Mouse (Mus musculus) forebrain, embryonic 13.5 days (tissue): ENCODE results near the gene Tpte. TPM values are rescaled to one million over a fixed set of nuclear protein-coding genes. Genes with fewer than 3 reads are reported as not detected.

ENCODE experiments used
- ATAC-seq: fragments of 200-750 bp; cut with Nextera tagmentation; 2 replicates; pipeline ENCODE4 v1.8.0; 2017
- H3K27ac ChIP-seq: fragments of 300-500 bp; sonication (generic); 2 replicates; pipeline ENCODE4 v1.5.1; 2015; ENCODE audit warnings: inconsistent platforms, mild to moderate bottlenecking, moderate library complexity
- H3K27me3 ChIP-seq: fragments of 300-500 bp; sonication (generic); 2 replicates; pipeline ENCODE4 v1.6.1; 2015; ENCODE audit warnings: mild to moderate bottlenecking, inconsistent platforms
- H3K36me3 ChIP-seq: fragments of 300-500 bp; sonication (generic); 2 replicates; pipeline ENCODE4 v1.6.1; 2015; ENCODE audit warnings: mild to moderate bottlenecking, inconsistent platforms; ENCODE audit not compliant: poor library complexity, severe bottlenecking
- H3K4me1 ChIP-seq: fragments of 300-500 bp; sonication (generic); 2 replicates; pipeline ENCODE4 v1.6.1; 2015; ENCODE audit warnings: inconsistent platforms
- H3K4me2 ChIP-seq: fragments of 300-500 bp; sonication (generic); 2 replicates; pipeline ENCODE4 v1.6.1; 2015; ENCODE audit warnings: inconsistent platforms, mild to moderate bottlenecking, moderate library complexity
- H3K4me3 ChIP-seq: fragments of 300-500 bp; sonication (generic); 2 replicates; pipeline ENCODE4 v1.5.1; 2015; ENCODE audit warnings: mild to moderate bottlenecking, inconsistent platforms
- H3K9ac ChIP-seq: fragments of 300-500 bp; sonication (generic); 2 replicates; pipeline ENCODE4 v1.6.1; 2015; ENCODE audit warnings: mild to moderate bottlenecking, inconsistent platforms
- H3K9me3 ChIP-seq: fragments of 300-500 bp; sonication (generic); replicated peaks from 2 replicates; pipeline ENCODE4 v1.6.1; 2016; ENCODE audit warnings: inconsistent platforms
- WGBS: fragments of 180-500 bp; shearing (Covaris S2); methylation state at CpG from one replicate; pipeline ENCODE4 v1.1.7; 2015; 5-methylcytosine and 5-hydroxymethylcytosine counted together
- polyA plus RNA-seq: library from polyadenylated mRNA; unstranded; fragments of >200 nt; fragmentation: Nextera tagmentation; extraction: Ambion mirVana; gene quantifications from 2 replicates; pipeline ENCODE4 v1.2.1, GENCODE M21; 2015

The Tpte gene
- polyA plus RNA-seq, 1 experiment from 2014 or later = not detected

DNA sequence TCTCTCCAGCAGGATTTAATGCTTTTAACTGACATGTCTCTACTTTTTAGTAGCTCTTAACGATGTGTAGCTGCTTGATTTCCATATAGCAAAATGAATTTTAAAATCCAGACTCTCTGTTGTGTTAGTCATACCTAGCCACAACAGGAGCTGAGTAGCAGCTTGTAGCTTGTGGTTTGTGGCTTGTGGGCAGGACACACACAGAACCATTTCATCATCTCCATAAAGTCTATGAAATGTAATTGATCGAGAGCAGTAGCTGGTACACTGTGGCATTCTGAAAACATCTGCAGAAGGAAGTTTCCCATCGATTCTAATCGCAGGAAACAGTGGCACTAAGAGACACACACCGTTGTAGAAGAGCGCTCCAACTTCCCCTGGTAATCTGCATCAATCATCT lies 122.5 kb downstream of the Tpte start:
- H3K9me3 ChIP-seq = no peaks in the 10 kb centered on the region
- no peak overlapping the region for H3K9ac ChIP-seq
- no peaks in the 10 kb centered on the region for H3K27me3 ChIP-seq
- no peak for ATAC-seq
- no peak overlapping the region for H3K4me2 ChIP-seq
- H3K36me3 ChIP-seq = no peaks in the 10 kb centered on the region
- WGBS = 79% methylated on average over 6 of the region's 6 CpGs
- H3K27ac ChIP-seq = no peak overlapping the region
- H3K4me3 ChIP-seq = no peak overlapping the region
- H3K4me1 ChIP-seq = 0 out of 2 replicates have a peak, but pooled peaks cover 3% of the 10 kb centered on the region

GRCm38 (mm10) chr8:22410688-22411281 lies 127.5 kb downstream of the Tpte start:
- no peaks in the 10 kb centered on the region for H3K9me3 ChIP-seq
- no peaks in the 10 kb centered on the region for H3K27me3 ChIP-seq
- H3K4me1 ChIP-seq = peaks cover 14% of the 10 kb centered on the region
- 18% methylated on average over 16 of the region's 16 CpGs for WGBS
- H3K36me3 ChIP-seq = peaks cover 4% of the 10 kb centered on the region; the same call in 1 of the 2 replicates
- H3K4me2 ChIP-seq = peak overlapping the region; percentile 85
- H3K27ac ChIP-seq = peak overlapping the region; percentile 16; the same call in 1 of the 2 replicates
- peak overlapping the region; percentile 77 for H3K4me3 ChIP-seq
- peak overlapping the region; percentile 91 for H3K9ac ChIP-seq
- ATAC-seq = peak; percentile 39; the same call in 1 of the 2 replicates

DNA sequence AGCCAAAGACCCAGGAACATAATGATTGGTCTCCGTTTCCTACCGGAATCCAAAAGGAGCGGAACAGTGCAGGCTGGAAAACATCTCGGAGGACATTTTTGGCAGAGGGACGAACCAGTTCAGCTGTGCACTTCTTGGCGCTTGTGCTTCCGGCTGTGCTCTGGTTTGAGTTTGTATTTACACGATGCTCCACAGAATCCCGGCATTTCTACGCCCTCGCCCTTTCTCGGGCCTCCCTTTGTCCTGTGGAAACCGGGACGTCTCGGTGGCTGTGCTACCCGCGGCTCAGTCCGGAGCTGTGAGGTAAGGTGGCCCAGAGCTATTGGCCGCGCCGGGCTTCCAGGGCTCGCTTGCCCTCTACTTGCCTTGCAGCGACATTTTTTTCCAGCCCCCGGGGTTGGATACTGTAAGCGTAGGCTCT lies 128.1 kb downstream of the Tpte start, which contains the start of gene Mrps31:
Gene Mrps31, plus strand, starts transcription at position 80 of the 421 bp plus-strand sequence.
- peak; percentile 96 for ATAC-seq
- peak within 1 kb of the TSS; percentile 91 for H3K9ac ChIP-seq
- H3K36me3 ChIP-seq = peaks cover 9% of the 10 kb centered on the region
- H3K9me3 ChIP-seq = no peaks in the 10 kb centered on the region
- no peaks in the 10 kb centered on the region for H3K27me3 ChIP-seq
- peak within 1 kb of the TSS; percentile 71 for H3K27ac ChIP-seq
- 0% methylated on average over 25 of the region's 25 CpGs for WGBS
- peaks cover 14% of the 10 kb centered on the region for H3K4me1 ChIP-seq
- peak within 1 kb of the TSS; percentile 77 for H3K4me3 ChIP-seq
- H3K4me2 ChIP-seq = peak within 1 kb of the TSS; percentile 85

- WGBS = 27% methylated on average over 8 of the region's 8 CpGs
- Histone ChIP-seq H3K9ac (peak overlapping the region; percentile 91), H3K4me2 (peak overlapping the region; percentile 85), H3K27me3 (no peaks in the 10 kb centered on the region), H3K4me1 (peaks cover 14% of the 10 kb centered on the region), H3K9me3 (no peaks in the 10 kb centered on the region), H3K36me3 (peaks cover 15% of the 10 kb centered on the region), H3K27ac (no peak overlapping the region), H3K4me3 (peak overlapping the region; percentile 77)
- ATAC-seq = no peak
Measured at GRCm38 (mm10) chr8:22411971-22412370, 128.7 kb downstream of the Tpte start.

Other genes starting within 250 kb of the Tpte start
- gene Atp7b, start 223.1 kb upstream of the Tpte start, polyA plus RNA-seq = 1.3 TPM in 2 replicates
- 28.9 and 29.6 TPM in 2 replicates for gene Alg11, start 222.7 kb upstream of the Tpte start, polyA plus RNA-seq
- gene Nek5, start 158.4 kb upstream of the Tpte start, polyA plus RNA-seq = 0.26 and 0.62 TPM in 2 replicates
- 7.0 and 7.2 TPM in 2 replicates for gene Nek3, start 117.0 kb upstream of the Tpte start, polyA plus RNA-seq
- gene Ckap2, start 97.6 kb upstream of the Tpte start, polyA plus RNA-seq = 49.3 and 51.4 TPM in 2 replicates
- 43.2 and 44.3 TPM in 2 replicates for gene Vps36, start 90.6 kb upstream of the Tpte start, polyA plus RNA-seq
- 5.9 and 6.6 TPM in 2 replicates for gene Thsd1, start 56.1 kb upstream of the Tpte start, polyA plus RNA-seq
- 9.4 and 11.8 TPM in 2 replicates for gene Slc25a15, start 115.2 kb downstream of the Tpte start, polyA plus RNA-seq
- gene Mrps31, start 127.9 kb downstream of the Tpte start, polyA plus RNA-seq = 39.4 and 40.2 TPM in 2 replicates